Mouse (Mus musculus) small intestine, adult 2 months (tissue): ENCODE results near the gene Kif17. TPM values are rescaled to one million over a fixed set of nuclear protein-coding genes. Genes with fewer than 3 reads are reported as not detected.

Experiments used
- H3K27ac ChIP-seq: fragments of 200-500 bp; 2 replicates; pipeline ENCODE4 v1.5.1; 2012; ENCODE audit warnings: low read depth, low read length, control low read depth, inconsistent platforms; ENCODE audit not compliant: insufficient read depth
- H3K27me3 ChIP-seq: fragments of 200-500 bp; 2 replicates; pipeline ENCODE4 v1.6.1; 2012; ENCODE audit warnings: mild to moderate bottlenecking, moderate library complexity, low read length, inconsistent platforms; ENCODE audit not compliant: control insufficient read depth, insufficient read depth
- H3K36me3 ChIP-seq: fragments of 200-500 bp; 2 replicates; pipeline ENCODE4 v1.6.1; 2012; ENCODE audit warnings: mild to moderate bottlenecking, low read length, control low read depth, inconsistent platforms; ENCODE audit not compliant: control insufficient read depth, insufficient read depth
- H3K4me1 ChIP-seq: fragments of 200-500 bp; 2 replicates; pipeline ENCODE4 v1.6.1; 2012; ENCODE audit warnings: low read length, inconsistent platforms, mixed read lengths; ENCODE audit not compliant: control insufficient read depth, insufficient read depth, insufficient read length
- H3K4me3 ChIP-seq: fragments of 200-500 bp; 2 replicates; pipeline ENCODE4 v1.5.1; 2012; ENCODE audit warnings: low read depth, mild to moderate bottlenecking, control low read depth, inconsistent platforms, low read length, moderate library complexity
- CTCF ChIP-seq: fragments of 200-500 bp; IDR thresholded peaks from 2 replicates; pipeline ENCODE4 v1.5.1; 2012; ENCODE audit warnings: low read depth, mild to moderate bottlenecking, control low read depth, inconsistent platforms, low read length, moderate library complexity, mixed read lengths; ENCODE audit not compliant: insufficient replicate concordance, insufficient read length; ENCODE audit errors: extremely low read depth
- POLR2A ChIP-seq: fragments of 200-500 bp; IDR thresholded peaks from 2 replicates; pipeline ENCODE4 v1.6.1; 2012; ENCODE audit warnings: low read depth, mild to moderate bottlenecking, control low read depth, inconsistent platforms, low read length, moderate library complexity
- WGBS: fragments of 180-500 bp; shearing (Covaris S2); methylation state at CpG from one replicate; pipeline ENCODE4 v1.1.7; 2018; 5-methylcytosine and 5-hydroxymethylcytosine counted together
- polyA plus RNA-seq: library from polyadenylated mRNA; depleted of rRNA; stranded (reverse); fragments of >200 nt; gene quantifications from 2 replicates; pipeline ENCODE4 v1.2.3, GENCODE M21; 2012

Gene Kif17
- polyA plus RNA-seq, 1 experiment, result 0.19 TPM

DNA sequence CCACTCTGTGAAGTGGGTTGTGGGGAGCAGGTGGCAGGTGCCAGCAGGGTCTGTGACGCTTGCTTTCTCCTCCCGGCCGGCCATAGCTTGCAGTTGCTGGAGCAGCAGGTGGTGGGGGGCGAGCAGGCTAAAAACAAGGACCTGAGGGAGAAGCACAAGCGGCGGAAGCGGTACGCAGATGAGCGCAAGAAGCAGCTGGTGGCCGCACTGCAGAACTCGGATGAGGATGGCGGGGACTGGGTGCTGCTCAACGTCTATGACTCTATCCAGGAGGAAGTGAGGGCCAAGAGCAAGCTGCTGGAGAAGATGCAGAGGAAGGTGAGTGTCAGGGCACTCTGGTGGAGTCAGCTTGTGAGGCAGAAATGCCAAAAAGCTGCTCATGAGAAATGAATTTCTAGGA lies 41.8 kb downstream of the Kif17 start:
- Histone ChIP-seq H3K4me3 (no peak overlapping the region), H3K4me1 (peaks cover 12% of the 10 kb centered on the region), H3K36me3 (no peaks in the 10 kb centered on the region), H3K27ac (no peak overlapping the region), H3K27me3 (no peaks in the 10 kb centered on the region)
- TF ChIP-seq CTCF, result no peak
- TF ChIP-seq POLR2A, result no peak
- WGBS, result 77% methylated on average over 13 of the region's 13 CpGs

DNA sequence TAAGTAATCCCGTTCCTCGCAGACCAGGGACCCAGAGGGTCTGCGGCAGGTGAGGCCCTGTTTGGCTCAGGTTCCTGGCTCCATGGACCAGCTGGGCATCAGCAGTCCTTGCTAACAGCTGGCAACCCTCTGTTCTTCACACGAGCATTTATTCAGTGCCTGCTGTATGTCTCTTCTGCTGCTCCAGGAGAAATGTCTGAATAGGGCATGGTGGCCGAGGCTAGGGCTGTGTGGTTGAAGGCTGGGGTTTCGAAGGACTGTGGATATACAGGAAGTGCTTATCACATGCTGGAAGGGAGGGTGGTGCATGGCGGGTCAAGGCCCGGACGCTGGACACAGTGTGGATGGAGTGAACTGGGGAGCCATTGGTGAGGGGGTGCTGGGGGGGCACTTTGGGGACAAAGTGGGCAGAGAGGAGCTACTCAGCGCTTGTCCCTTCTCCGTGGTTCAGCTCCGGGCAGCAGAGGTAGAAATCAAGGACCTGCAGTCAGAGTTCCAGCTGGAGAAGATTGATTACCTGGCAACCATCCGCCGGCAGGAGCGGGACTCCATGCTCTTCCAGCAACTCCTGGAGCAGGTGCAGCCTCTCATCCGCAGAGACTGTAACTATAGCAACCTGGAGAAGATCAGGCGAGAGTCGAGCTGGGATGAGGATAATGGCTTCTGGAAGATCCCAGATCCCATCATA lies 43.2 kb downstream of the Kif17 start:
- TF ChIP-seq POLR2A (no peak), CTCF (no peak)
- Histone ChIP-seq H3K36me3 (no peaks in the 10 kb centered on the region), H3K4me3 (no peak overlapping the region), H3K27me3 (no peaks in the 10 kb centered on the region), H3K4me1 (peaks cover 12% of the 10 kb centered on the region), H3K27ac (no peak overlapping the region)
- WGBS, result 72% methylated on average over 18 of the region's 18 CpGs

DNA sequence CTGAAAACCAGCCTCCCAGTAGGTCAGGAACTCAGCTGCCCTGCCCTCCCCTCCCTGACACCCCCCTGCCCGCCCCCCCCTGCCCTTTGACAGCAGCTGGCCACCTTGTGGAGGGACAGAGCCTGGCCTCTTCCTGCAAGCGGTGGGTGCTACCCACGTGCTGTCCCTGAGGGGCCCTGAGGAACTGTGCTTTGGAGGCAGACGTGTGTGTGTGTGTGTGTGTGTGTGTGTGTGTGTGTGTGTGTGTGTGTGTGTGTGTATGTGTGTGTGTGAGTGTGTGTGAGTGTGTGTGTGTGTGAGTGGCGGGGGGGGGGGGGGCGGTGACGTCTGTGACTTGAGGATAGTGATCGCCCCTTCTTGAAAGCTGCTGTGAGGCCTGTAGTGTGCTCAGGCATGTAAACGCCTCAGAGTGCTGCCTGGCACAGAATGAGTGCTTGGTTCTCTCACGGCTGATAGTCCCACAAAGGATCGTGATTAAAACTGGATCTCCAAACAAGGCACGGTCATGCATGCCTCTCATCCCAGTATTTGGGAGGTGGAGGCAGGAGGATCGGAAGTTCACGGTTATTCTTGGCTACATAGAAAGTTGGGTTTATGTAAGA lies 43.8 kb downstream of the Kif17 start:
- 89% methylated on average over 11 of the region's 14 CpGs for WGBS
- H3K27me3 ChIP-seq, result no peaks in the 10 kb centered on the region

DNA sequence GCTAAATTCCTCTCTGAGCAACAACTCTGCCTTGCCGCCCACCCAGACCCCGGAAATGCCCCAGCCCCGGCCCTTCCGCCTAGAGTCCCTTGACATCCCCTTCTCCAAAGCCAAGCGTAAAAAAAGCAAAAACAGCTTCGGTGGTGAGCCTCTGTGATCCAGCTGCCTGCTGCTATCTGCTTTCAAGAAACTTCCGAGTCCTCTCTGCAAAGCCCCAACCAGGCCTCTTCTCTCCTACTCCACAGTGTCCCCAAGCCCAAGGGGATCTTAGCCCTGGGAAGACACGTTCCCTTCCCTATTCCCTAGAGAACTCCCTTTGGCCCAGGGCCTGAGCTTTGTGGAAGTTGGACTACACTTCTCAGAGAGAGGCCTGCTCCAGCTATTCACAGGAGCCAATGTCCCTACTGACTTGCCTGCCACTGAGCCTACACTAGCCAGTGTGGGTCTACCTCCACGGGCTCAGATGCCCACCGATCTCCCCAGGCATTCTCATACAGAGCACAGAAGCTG lies 51.1 kb downstream of the Kif17 start:
- Histone ChIP-seq H3K4me1 (peaks cover 10% of the 10 kb centered on the region), H3K4me3 (no peak overlapping the region), H3K27ac (no peak overlapping the region), H3K27me3 (no peaks in the 10 kb centered on the region), H3K36me3 (no peaks in the 10 kb centered on the region)
- no peak for TF ChIP-seq CTCF
- no peak for TF ChIP-seq POLR2A
- 90% methylated on average over 10 of the region's 10 CpGs for WGBS

More for the DNA sequence above, 43.8 kb downstream of the Kif17 start:
- TF ChIP-seq POLR2A (no peak), CTCF (no peak)
- H3K4me3 ChIP-seq, result no peak overlapping the region
- H3K4me1 ChIP-seq, result peaks cover 12% of the 10 kb centered on the region
- no peaks in the 10 kb centered on the region for H3K36me3 ChIP-seq
- no peak overlapping the region for H3K27ac ChIP-seq

DNA sequence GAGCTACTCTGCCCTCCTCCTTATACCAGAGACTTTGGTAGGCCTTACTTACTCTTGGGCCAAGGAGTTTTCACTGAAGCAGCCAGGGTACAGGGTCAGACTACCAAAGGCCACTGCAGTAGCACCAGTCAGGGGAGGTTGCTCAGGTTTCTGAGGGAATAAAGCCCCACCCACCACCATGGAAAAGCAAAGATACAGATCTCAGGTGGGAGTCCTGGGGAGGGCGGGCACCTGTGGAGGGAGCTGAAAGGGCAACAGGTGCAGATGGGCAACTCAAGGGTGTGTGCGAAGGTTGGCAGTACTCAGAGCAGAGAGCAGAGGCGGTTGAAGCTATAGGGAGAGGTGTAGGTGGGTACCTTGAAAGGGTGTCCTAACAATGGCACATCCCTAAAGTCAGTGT lies 52.8 kb downstream of the Kif17 start:
- no peak for TF ChIP-seq POLR2A
- no peak for TF ChIP-seq CTCF
- WGBS, result 77% methylated on average over 3 of the region's 3 CpGs
- Histone ChIP-seq H3K4me3 (no peak overlapping the region), H3K4me1 (peaks cover 14% of the 10 kb centered on the region), H3K27me3 (no peaks in the 10 kb centered on the region), H3K36me3 (no peaks in the 10 kb centered on the region), H3K27ac (no peak overlapping the region)

DNA sequence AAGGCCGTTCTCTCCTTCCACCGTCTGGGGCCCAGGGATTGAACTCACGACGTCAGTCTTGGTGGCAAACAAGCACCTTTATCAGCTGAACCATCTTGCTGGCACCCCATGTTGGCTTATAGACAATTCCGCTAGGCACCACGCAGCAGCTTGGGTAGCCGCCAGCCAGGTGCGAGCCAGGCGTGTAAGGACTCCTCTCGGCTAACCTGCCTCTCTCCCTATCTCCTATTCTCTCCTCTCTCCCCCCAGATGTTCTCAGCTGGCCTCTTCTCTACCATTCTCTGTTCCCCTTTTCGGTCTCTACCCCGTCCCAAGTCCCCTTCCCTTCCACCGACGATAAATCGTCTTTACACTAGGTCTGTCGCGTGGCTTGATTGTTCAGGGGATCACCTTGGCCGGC lies 53.5 kb downstream of the Kif17 start:
- H3K4me3 ChIP-seq, result peak overlapping the region; percentile 69
- TF ChIP-seq POLR2A (no peak), CTCF (no peak)
- WGBS, result 6% methylated on average over 18 of the region's 18 CpGs
- no peak overlapping the region for H3K27ac ChIP-seq
- peaks cover 2% of the 10 kb centered on the region; the same call in 1 of the 2 replicates for H3K36me3 ChIP-seq
- no peaks in the 10 kb centered on the region for H3K27me3 ChIP-seq
- peaks cover 14% of the 10 kb centered on the region for H3K4me1 ChIP-seq

DNA sequence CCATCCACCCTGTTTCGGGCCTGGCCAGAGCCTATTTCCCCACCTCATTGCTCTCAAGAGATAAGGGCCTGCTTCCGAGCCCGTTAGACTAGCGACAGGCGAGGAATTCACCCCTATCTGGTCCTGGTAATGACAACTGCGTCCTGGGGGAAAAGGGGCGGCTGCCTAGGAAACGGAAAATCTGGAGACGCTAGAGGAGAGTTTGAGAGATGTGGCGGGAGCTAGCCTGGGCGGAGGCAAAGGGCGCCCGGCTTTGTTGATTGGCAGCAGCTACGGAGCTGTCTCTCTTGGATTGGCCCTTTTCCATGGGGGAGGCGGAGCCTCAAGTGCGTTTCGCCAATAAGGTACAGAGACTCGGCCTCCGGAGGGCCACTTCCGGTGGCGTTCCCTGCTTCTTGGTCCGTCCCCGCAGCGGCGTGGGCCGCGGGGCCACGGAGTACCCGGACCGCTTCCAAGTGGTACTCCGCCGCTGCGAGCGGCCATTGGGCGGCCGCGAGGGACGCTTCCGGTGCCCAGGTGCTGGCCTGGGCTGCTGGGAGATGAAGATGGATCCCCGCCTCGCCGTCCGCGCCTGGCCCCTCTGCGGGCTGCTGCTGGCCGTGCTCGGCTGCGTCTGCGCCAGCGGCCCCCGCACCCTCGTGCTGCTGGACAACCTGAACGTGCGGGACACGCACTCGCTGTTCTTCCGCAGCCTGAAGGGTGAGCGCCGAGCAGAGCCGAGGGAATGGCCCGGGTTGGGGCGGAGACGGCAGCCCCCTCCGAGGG lies 54.3 kb downstream of the Kif17 start, which contains the start of gene Ddost:
TSS of gene Ddost (plus strand) at position 391 of the 765 bp plus-strand sequence.
- TF ChIP-seq POLR2A (peak; percentile 73), CTCF (no peak)
- Histone ChIP-seq H3K36me3 (peaks cover 8% of the 10 kb centered on the region), H3K27me3 (no peaks in the 10 kb centered on the region), H3K4me1 (peaks cover 14% of the 10 kb centered on the region), H3K27ac (peak within 1 kb of the TSS; percentile 5; the same call in 1 of the 2 replicates), H3K4me3 (peak within 1 kb of the TSS; percentile 69)
- WGBS, result under 1% methylated on average over 64 of the region's 64 CpGs
